Mouse (Mus musculus): ENCODE results near the gene Nkapl.

GRCm38 (mm10) chr13:21441207-21441572 lies 27.1 kb downstream of the Nkapl start:
- TF ChIP-seq CTCF (IDR thresholded peaks at IDR 0.05; ENCODE audit: low read depth) = no peak
- TF ChIP-seq EP300 (optimal IDR thresholded peaks at IDR 0.05) = no peak

All from stomach, postnatal 0 days (tissue).